Mouse (Mus musculus) cortical plate, adult 2 months (tissue): ENCODE data around the gene 4932438A13Rik. TPM values are rescaled to one million over a fixed set of nuclear protein-coding genes. Genes with fewer than 3 reads are reported as not detected.

Experiments
- H3K27ac ChIP-seq: fragments of 200-500 bp; 2 replicates; pipeline ENCODE4 v1.5.1; 2012; ENCODE audit warnings: low read length, control low read depth, inconsistent platforms; ENCODE audit not compliant: insufficient read depth
- H3K4me1 ChIP-seq: fragments of 200-500 bp; 2 replicates; pipeline ENCODE4 v1.6.1; 2011; ENCODE audit warnings: low read length; ENCODE audit not compliant: control insufficient read depth, insufficient read depth
- H3K4me3 ChIP-seq: fragments of 200-500 bp; 2 replicates; pipeline ENCODE4 v1.5.1; 2011; ENCODE audit warnings: mild to moderate bottlenecking, low read length, control low read depth; ENCODE audit not compliant: insufficient read depth
- CTCF ChIP-seq: fragments of 200-500 bp; IDR thresholded peaks from 2 replicates; pipeline ENCODE4 v1.5.1; 2011; ENCODE audit warnings: mild to moderate bottlenecking, control low read depth, low read length; ENCODE audit not compliant: insufficient read depth; ENCODE audit errors: extremely low read depth
- POLR2A ChIP-seq: fragments of 200-500 bp; IDR thresholded peaks from 2 replicates; pipeline ENCODE4 v1.6.1; 2011; ENCODE audit warnings: mild to moderate bottlenecking, low read length, control low read depth; ENCODE audit not compliant: insufficient read depth; ENCODE audit errors: extremely low read depth
- polyA plus RNA-seq: library from polyadenylated mRNA; depleted of rRNA; stranded (reverse); fragments of >200 nt; gene quantifications from 2 replicates; pipeline ENCODE4 v1.2.3, GENCODE M21; 2012

The 4932438A13Rik gene
- polyA plus RNA-seq, 1 experiment: 48.3 TPM

GRCm38 (mm10) chr3:36917832-36918231 is 54.9 kb downstream of the 4932438A13Rik start:
- Histone ChIP-seq H3K27ac (no peak overlapping the region), H3K4me3 (no peak overlapping the region), H3K4me1 (no peaks in the 10 kb centered on the region)
- TF ChIP-seq POLR2A: no peak
- no peak for TF ChIP-seq CTCF

GRCm38 (mm10) chr3:36918322-36918721 is 55.4 kb downstream of the 4932438A13Rik start:
- Histone ChIP-seq H3K27ac (no peak overlapping the region), H3K4me1 (no peaks in the 10 kb centered on the region), H3K4me3 (no peak overlapping the region)
- no peak for TF ChIP-seq CTCF
- TF ChIP-seq POLR2A: no peak

- Histone ChIP-seq H3K4me3 (no peak overlapping the region), H3K27ac (no peak overlapping the region), H3K4me1 (peaks cover 2% of the 10 kb centered on the region)
- TF ChIP-seq POLR2A: no peak
- TF ChIP-seq CTCF: no peak
Observed at GRCm38 (mm10) chr3:36941572-36941971, 78.7 kb downstream of the 4932438A13Rik start.

GRCm38 (mm10) chr3:36942108-36942507 is 79.2 kb downstream of the 4932438A13Rik start:
- Histone ChIP-seq H3K4me3 (no peak overlapping the region), H3K27ac (no peak overlapping the region), H3K4me1 (peaks cover 2% of the 10 kb centered on the region)
- TF ChIP-seq POLR2A (no peak), CTCF (no peak)

GRCm38 (mm10) chr3:36943706-36944105 is 80.8 kb downstream of the 4932438A13Rik start:
- no peak overlapping the region for H3K4me3 ChIP-seq
- no peak overlapping the region for H3K27ac ChIP-seq
- peaks cover 2% of the 10 kb centered on the region for H3K4me1 ChIP-seq
- no peak for TF ChIP-seq CTCF
- TF ChIP-seq POLR2A: no peak

GRCm38 (mm10) chr3:37037979-37038378 is 175.1 kb downstream of the 4932438A13Rik start:
- H3K27ac ChIP-seq: no peak overlapping the region
- TF ChIP-seq POLR2A: no peak
- no peak for TF ChIP-seq CTCF
- H3K4me1 ChIP-seq: no peaks in the 10 kb centered on the region
- no peak overlapping the region for H3K4me3 ChIP-seq

GRCm38 (mm10) chr3:37039811-37040210 is 176.9 kb downstream of the 4932438A13Rik start:
- no peak for TF ChIP-seq CTCF
- no peak for TF ChIP-seq POLR2A
- H3K4me1 ChIP-seq: no peaks in the 10 kb centered on the region
- H3K4me3 ChIP-seq: no peak overlapping the region

GRCm38 (mm10) chr3:37051491-37051890 is 188.6 kb downstream of the 4932438A13Rik start:
- Histone ChIP-seq H3K4me1 (no peaks in the 10 kb centered on the region), H3K27ac (no peak overlapping the region), H3K4me3 (no peak overlapping the region)
- TF ChIP-seq POLR2A: no peak
- no peak for TF ChIP-seq CTCF

More at GRCm38 (mm10) chr3:37039811-37040210, 176.9 kb downstream of the 4932438A13Rik start:
- no peak overlapping the region for H3K27ac ChIP-seq

- TF ChIP-seq POLR2A (no peak), CTCF (no peak)
- no peaks in the 10 kb centered on the region for H3K4me1 ChIP-seq
- H3K27ac ChIP-seq: no peak within 1 kb of the TSS
- H3K4me3 ChIP-seq: no peak within 1 kb of the TSS
Observed at GRCm38 (mm10) chr3:37063406-37063805, 200.5 kb downstream of the 4932438A13Rik start, which contains the start of gene Adad1. Gene Adad1 (plus strand): TSS chr3:37063527.

- TF ChIP-seq POLR2A (no peak), CTCF (peak; percentile 35; the same call in 1 of the 2 replicates)
- Histone ChIP-seq H3K27ac (no peak overlapping the region), H3K4me3 (no peak overlapping the region), H3K4me1 (no peaks in the 10 kb centered on the region)
Observed at GRCm38 (mm10) chr3:37073211-37073610, 210.3 kb downstream of the 4932438A13Rik start.
